Mouse (Mus musculus) forebrain, embryonic 16.5 days (tissue): ENCODE measurements around the gene Cnp. TPM values are rescaled to one million over a fixed set of nuclear protein-coding genes. Genes with fewer than 3 reads are reported as not detected.

ENCODE experiments used
- polyA plus RNA-seq: library from polyadenylated mRNA; unstranded; fragments of >200 nt; fragmentation: Nextera tagmentation; extraction: Ambion mirVana; gene quantifications from 2 replicates; pipeline ENCODE4 v1.2.1, GENCODE M21; 2015

Gene Cnp
- polyA plus RNA-seq, 1 experiment from 2014 or later, result 29.8 TPM

Other genes starting within 250 kb of the Cnp start
- gene Gast, start 240.5 kb upstream of the Cnp start, polyA plus RNA-seq, result not detected in 2 replicates
- 72.3 and 164 TPM in 2 replicates for gene Hap1, start 218.8 kb upstream of the Cnp start, polyA plus RNA-seq
- 56.2 and 62.0 TPM in 2 replicates for gene Jup, start 177.1 kb upstream of the Cnp start, polyA plus RNA-seq
- 13.8 and 13.9 TPM in 2 replicates for gene P3h4, start 160.1 kb upstream of the Cnp start, polyA plus RNA-seq
- 18.4 and 25.6 TPM in 2 replicates for gene Fkbp10, start 159.2 kb upstream of the Cnp start, polyA plus RNA-seq
- 104 and 120 TPM in 2 replicates for gene Nt5c3b, start 133.1 kb upstream of the Cnp start, polyA plus RNA-seq
- 0.62 and 0.80 TPM in 2 replicates for gene Klhl10, start 133.0 kb upstream of the Cnp start, polyA plus RNA-seq
- 14.3 and 17.4 TPM in 2 replicates for gene Klhl11, start 102.2 kb upstream of the Cnp start, polyA plus RNA-seq
- gene Acly, start 46.9 kb upstream of the Cnp start, polyA plus RNA-seq, result 242 and 248 TPM in 2 replicates
- gene Ttc25, start 29.3 kb upstream of the Cnp start, polyA plus RNA-seq, result 1.0 and 2.0 TPM in 2 replicates
- 85.6 and 96.1 TPM in 2 replicates for gene Nkiras2, start 44.3 kb downstream of the Cnp start, polyA plus RNA-seq
- gene Dnajc7, start 45.3 kb downstream of the Cnp start, polyA plus RNA-seq, result 296 and 326 TPM in 2 replicates
- 0.80 TPM in 1 of 2 replicates, not detected in the other for gene Zfp385c, start 117.6 kb downstream of the Cnp start, polyA plus RNA-seq
- 1.7 and 2.1 TPM in 2 replicates for gene Dhx58, start 129.4 kb downstream of the Cnp start, polyA plus RNA-seq
- gene Kat2a, start 137.6 kb downstream of the Cnp start, polyA plus RNA-seq, result 57.6 and 57.8 TPM in 2 replicates
- not detected in 2 replicates for gene Hspb9, start 138.9 kb downstream of the Cnp start, polyA plus RNA-seq
- 37.6 and 38.9 TPM in 2 replicates for gene Rab5c, start 163.3 kb downstream of the Cnp start, polyA plus RNA-seq
- 3.5 and 6.8 TPM in 2 replicates for gene Kcnh4, start 185.0 kb downstream of the Cnp start, polyA plus RNA-seq
- gene Hcrt, start 188.0 kb downstream of the Cnp start, polyA plus RNA-seq, result 0.92 TPM in 1 of 2 replicates, not detected in the other
- gene Ghdc, start 196.1 kb downstream of the Cnp start, polyA plus RNA-seq, result 2.5 and 5.0 TPM in 2 replicates